Mouse (Mus musculus) limb, embryonic 14.5 days (tissue): ENCODE results near the gene Fam222a. TPM values are rescaled to one million over a fixed set of nuclear protein-coding genes. Genes with fewer than 3 reads are reported as not detected.

Experiments
- ATAC-seq: fragments of 200-750 bp; cut with Nextera tagmentation; 2 replicates; pipeline ENCODE4 v1.8.0; 2017; ENCODE audit warnings: low read depth, moderate number of reproducible peaks, moderate TSS enrichment; ENCODE audit not compliant: low FRiP score
- DNase-seq: peaks from one replicate; pipeline ENCODE4 v3.0.0-alpha.2; 2015; ENCODE audit warnings: low spot score
- H3K27ac ChIP-seq: fragments of 300-500 bp; sonication (generic); replicated peaks from 2 replicates; pipeline ENCODE4 v1.5.1; 2014; ENCODE audit warnings: low read depth, mild to moderate bottlenecking, low read length, moderate library complexity, mixed read lengths
- H3K27me3 ChIP-seq: fragments of 300-500 bp; sonication (generic); 2 replicates; pipeline ENCODE4 v1.6.1; 2014; ENCODE audit warnings: low read length, mixed read lengths; ENCODE audit not compliant: control insufficient read depth, insufficient read depth
- H3K36me3 ChIP-seq: fragments of 300-500 bp; sonication (generic); 2 replicates; pipeline ENCODE4 v1.6.1; 2014; ENCODE audit warnings: mild to moderate bottlenecking, low read length, moderate library complexity, mixed read lengths; ENCODE audit not compliant: control insufficient read depth, insufficient read depth
- H3K4me1 ChIP-seq: fragments of 300-500 bp; sonication (generic); 2 replicates; pipeline ENCODE4 v1.6.1; 2014; ENCODE audit warnings: antibody characterized with exemption, low read length, mixed read lengths; ENCODE audit not compliant: control insufficient read depth, insufficient read depth
- H3K4me2 ChIP-seq: fragments of 300-500 bp; sonication (generic); replicated peaks from 2 replicates; pipeline ENCODE4 v1.6.1; 2014; ENCODE audit warnings: low read depth, mild to moderate bottlenecking, low read length, moderate library complexity; ENCODE audit not compliant: severe bottlenecking
- H3K4me3 ChIP-seq: fragments of 300-500 bp; sonication (generic); replicated peaks from 2 replicates; pipeline ENCODE4 v1.5.1; 2014; ENCODE audit warnings: low read length
- H3K9ac ChIP-seq: fragments of 300-500 bp; sonication (generic); 2 replicates; pipeline ENCODE4 v1.6.1; 2014; ENCODE audit warnings: mild to moderate bottlenecking, low read depth, low read length, moderate library complexity; ENCODE audit not compliant: severe bottlenecking
- H3K9me3 ChIP-seq: fragments of 300-500 bp; sonication (generic); 2 replicates; pipeline ENCODE4 v1.6.1; 2016; ENCODE audit warnings: low read length; ENCODE audit not compliant: control insufficient read depth
- POLR2A ChIP-seq: fragments of 200-500 bp; IDR thresholded peaks from 2 replicates; pipeline ENCODE4 v1.8.0; 2012; ENCODE audit warnings: inconsistent platforms, mild to moderate bottlenecking, moderate library complexity, borderline replicate concordance; ENCODE audit not compliant: insufficient read depth, insufficient read length; ENCODE audit errors: extremely low read depth
- WGBS: fragments of 180-500 bp; shearing (Covaris S2); extraction: QIAGEN DNeasy Blood & Tissue Kit; methylation state at CpG from one replicate; pipeline ENCODE4 v1.1.7; 2014; 5-methylcytosine and 5-hydroxymethylcytosine counted together
- polyA plus RNA-seq, 2 experiments: library from polyadenylated mRNA; depleted of rRNA in 1 of 2; stranded (reverse) in 1 of 2; unstranded in 1 of 2; fragments of >200 nt; fragmentation: Nextera tagmentation in 1 of 2; extraction: Ambion mirVana in 1 of 2; gene quantifications; 2 replicates each; pipeline versions ENCODE4 v1.2.1 to v1.2.3; 2012 to 2014

Fam222a gene
- polyA plus RNA-seq, 2 experiments, result 1.1 to 1.5 TPM

DNA sequence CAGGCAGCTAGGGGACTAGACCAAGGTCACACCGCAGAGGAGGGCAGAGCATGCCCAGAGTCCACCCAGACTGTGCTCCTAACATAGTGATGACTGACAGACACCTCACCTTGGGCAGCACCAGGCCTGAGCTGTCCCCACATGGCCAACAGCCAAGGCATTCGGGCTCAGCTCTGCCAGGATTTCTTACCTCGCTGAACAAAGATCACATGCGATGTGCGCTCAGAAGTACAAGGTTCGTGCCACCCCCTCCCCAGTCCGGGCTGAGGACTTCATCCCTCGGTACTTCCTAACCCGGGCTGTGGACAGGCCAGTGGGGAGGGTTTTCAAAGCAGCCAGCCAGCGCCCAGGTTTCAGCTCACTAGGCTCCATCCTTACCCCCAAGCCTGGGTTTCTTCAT, 89.6 kb downstream of the Fam222a start:
- DNase-seq (no peak), ATAC-seq (no peak)
- TF ChIP-seq POLR2A, result no peak
- Histone ChIP-seq H3K27ac (no peak overlapping the region), H3K27me3 (peaks cover 17% of the 10 kb centered on the region), H3K9me3 (no peaks in the 10 kb centered on the region), H3K36me3 (no peaks in the 10 kb centered on the region), H3K4me3 (peak overlapping the region; percentile 60), H3K9ac (peak overlapping the region; percentile 62; the same call in 1 of the 2 replicates), H3K4me1 (0 out of 2 replicates have a peak, but pooled peaks cover 3% of the 10 kb centered on the region), H3K4me2 (peak overlapping the region; percentile 95)
- WGBS, result 30% methylated on average over 10 of the region's 10 CpGs

GRCm38 (mm10) chr5:114658255-114658654, 90.4 kb downstream of the Fam222a start, which contains the start of gene Trpv4:
TSS of gene Trpv4 (minus strand) at chr5:114658421.
- TF ChIP-seq POLR2A, result no peak
- H3K4me2 ChIP-seq, result peak within 1 kb of the TSS; percentile 95
- no peaks in the 10 kb centered on the region for H3K9me3 ChIP-seq
- WGBS, result under 1% methylated on average over 27 of the region's 47 CpGs
- H3K9ac ChIP-seq, result peak within 1 kb of the TSS; percentile 62
- H3K27me3 ChIP-seq, result peaks cover 17% of the 10 kb centered on the region
- peak within 1 kb of the TSS; percentile 13; the same call in 1 of the 2 replicates for H3K27ac ChIP-seq
- DNase-seq (no peak), ATAC-seq (peak; percentile 28)
- H3K4me3 ChIP-seq, result peak within 1 kb of the TSS; percentile 60
- H3K36me3 ChIP-seq, result no peaks in the 10 kb centered on the region
- H3K4me1 ChIP-seq, result 0 out of 2 replicates have a peak, but pooled peaks cover 3% of the 10 kb centered on the region

DNA sequence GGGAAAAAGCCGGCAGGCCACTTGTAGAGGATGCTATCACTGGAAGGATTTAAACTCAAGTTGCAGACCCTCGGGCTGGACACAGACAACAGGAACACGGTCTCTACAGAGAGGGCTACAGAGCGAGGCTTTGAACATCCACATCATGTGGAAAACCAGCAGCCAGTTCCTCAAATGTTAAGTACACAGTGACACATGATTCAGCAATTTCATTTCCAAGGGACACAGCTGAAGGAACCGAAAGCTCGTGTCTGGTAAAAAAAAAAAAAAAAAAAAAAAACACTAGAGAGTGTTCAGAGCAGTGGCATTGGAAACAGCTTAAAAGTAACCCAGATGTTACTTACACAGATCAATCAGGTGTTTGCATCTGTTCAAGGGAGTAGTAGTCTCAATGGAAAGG, 93.2 kb downstream of the Fam222a start:
- no peak overlapping the region for H3K4me3 ChIP-seq
- peaks cover 17% of the 10 kb centered on the region for H3K27me3 ChIP-seq

More for the DNA sequence above, 93.2 kb downstream of the Fam222a start:
- TF ChIP-seq POLR2A, result no peak
- Histone ChIP-seq H3K9me3 (no peaks in the 10 kb centered on the region), H3K27ac (no peak overlapping the region), H3K9ac (no peak overlapping the region), H3K4me1 (peaks cover 6% of the 10 kb centered on the region), H3K36me3 (no peaks in the 10 kb centered on the region), H3K4me2 (no peak overlapping the region)
- no peak for DNase-seq
- WGBS, result 58% methylated on average over 6 of the region's 6 CpGs
- ATAC-seq, result no peak

Other genes starting within 250 kb of the Fam222a start
- gene Kctd10, start 187.5 kb upstream of the Fam222a start, polyA plus RNA-seq (2012; rRNA removed), result 89.4 and 93.1 TPM in 2 replicates
- 103 and 105 TPM in 2 replicates for gene Kctd10, start 187.5 kb upstream of the Fam222a start, polyA plus RNA-seq (2014; fragmentation: Nextera tagmentation; extraction: Ambion mirVana)
- gene Ube3b, start 187.4 kb upstream of the Fam222a start, polyA plus RNA-seq (2012; rRNA removed), result 57.6 and 78.4 TPM in 2 replicates
- 51.2 and 56.4 TPM in 2 replicates for gene Ube3b, start 187.4 kb upstream of the Fam222a start, polyA plus RNA-seq (2014; fragmentation: Nextera tagmentation; extraction: Ambion mirVana)
- 41.3 and 41.6 TPM in 2 replicates for gene Mmab, start 124.0 kb upstream of the Fam222a start, polyA plus RNA-seq (2012; rRNA removed)
- gene Mmab, start 124.0 kb upstream of the Fam222a start, polyA plus RNA-seq (2014; fragmentation: Nextera tagmentation; extraction: Ambion mirVana), result 29.4 and 30.4 TPM in 2 replicates
- 48.8 and 59.1 TPM in 2 replicates for gene Mvk, start 123.7 kb upstream of the Fam222a start, polyA plus RNA-seq (2012; rRNA removed)
- gene Mvk, start 123.7 kb upstream of the Fam222a start, polyA plus RNA-seq (2014; fragmentation: Nextera tagmentation; extraction: Ambion mirVana), result 55.2 and 57.0 TPM in 2 replicates
- gene Trpv4, start 90.4 kb downstream of the Fam222a start, polyA plus RNA-seq (2012; rRNA removed), result 44.9 and 68.2 TPM in 2 replicates
- 12.9 TPM in 2 replicates for gene Trpv4, start 90.4 kb downstream of the Fam222a start, polyA plus RNA-seq (2014; fragmentation: Nextera tagmentation; extraction: Ambion mirVana)
- 132 and 144 TPM in 2 replicates for gene Gltp, start 123.0 kb downstream of the Fam222a start, polyA plus RNA-seq (2012; rRNA removed)
- 229 and 289 TPM in 2 replicates for gene Gltp, start 123.0 kb downstream of the Fam222a start, polyA plus RNA-seq (2014; fragmentation: Nextera tagmentation; extraction: Ambion mirVana)
- 29.9 and 33.6 TPM in 2 replicates for gene Tchp, start 139.7 kb downstream of the Fam222a start, polyA plus RNA-seq (2012; rRNA removed)
- gene Tchp, start 139.7 kb downstream of the Fam222a start, polyA plus RNA-seq (2014; fragmentation: Nextera tagmentation; extraction: Ambion mirVana), result 10.7 and 13.0 TPM in 2 replicates
- 48.6 and 51.6 TPM in 2 replicates for gene Ankrd13a, start 206.7 kb downstream of the Fam222a start, polyA plus RNA-seq (2012; rRNA removed)
- gene Ankrd13a, start 206.7 kb downstream of the Fam222a start, polyA plus RNA-seq (2014; fragmentation: Nextera tagmentation; extraction: Ambion mirVana), result 65.3 and 67.6 TPM in 2 replicates
- 64.2 and 66.4 TPM in 2 replicates for gene Git2, start 207.5 kb downstream of the Fam222a start, polyA plus RNA-seq (2012; rRNA removed)
- 41.6 and 44.3 TPM in 2 replicates for gene Git2, start 207.5 kb downstream of the Fam222a start, polyA plus RNA-seq (2014; fragmentation: Nextera tagmentation; extraction: Ambion mirVana)